Mouse (Mus musculus) cerebellum, adult 2 months (tissue): Measurements from ENCODE around the gene Lypd4. TPM values are rescaled to one million over a fixed set of nuclear protein-coding genes. Genes with fewer than 3 reads are reported as not detected.
"Not testable (repeated sequence)": the region's sequence is repeated elsewhere in the genome, so short reads cannot be mapped to it uniquely, and the experiment has no call there.

Experiments
- DNase-seq, 2 experiments: peaks; one replicate each; pipeline ENCODE4 v3.0.0; 2021
- H3K27ac ChIP-seq: fragments of 200-500 bp; 2 replicates; pipeline ENCODE4 v1.5.1; 2012; ENCODE audit warnings: low read length, control low read depth, inconsistent platforms; ENCODE audit not compliant: insufficient read depth
- H3K27me3 ChIP-seq: fragments of 200-500 bp; 2 replicates; pipeline ENCODE4 v1.6.1; 2012; ENCODE audit warnings: inconsistent platforms, mild to moderate bottlenecking, low read length, moderate library complexity; ENCODE audit not compliant: control insufficient read depth, insufficient read depth
- H3K4me1 ChIP-seq: fragments of 200-500 bp; 2 replicates; pipeline ENCODE4 v1.6.1; 2011; ENCODE audit warnings: low read length; ENCODE audit not compliant: control insufficient read depth, insufficient read depth
- H3K4me3 ChIP-seq: fragments of 200-500 bp; replicated peaks from 2 replicates; pipeline ENCODE3; 2011; ENCODE audit warnings: mild to moderate bottlenecking, low read depth, low read length, control low read depth; ENCODE audit not compliant: insufficient read depth
- CTCF ChIP-seq: fragments of 200-500 bp; IDR thresholded peaks from 2 replicates; pipeline ENCODE4 v1.5.1; 2011; ENCODE audit warnings: low read depth, mild to moderate bottlenecking, control low read depth, low read length, moderate library complexity, borderline replicate concordance; ENCODE audit not compliant: insufficient read depth
- POLR2A ChIP-seq: fragments of 200-500 bp; IDR thresholded peaks from 2 replicates; pipeline ENCODE4 v1.6.1; 2011; ENCODE audit warnings: low read length, control low read depth, borderline replicate concordance; ENCODE audit not compliant: insufficient read depth
- WGBS: fragments of 180-500 bp; shearing (Covaris S2); methylation state at CpG from one replicate; pipeline ENCODE4 v1.1.7; 2018; 5-methylcytosine and 5-hydroxymethylcytosine counted together
- polyA plus RNA-seq: library from polyadenylated mRNA; depleted of rRNA; stranded (reverse); fragments of >200 nt; gene quantifications from 2 replicates; pipeline ENCODE4 v1.2.3, GENCODE M21; 2012

The Lypd4 gene
- polyA plus RNA-seq, 1 experiment: not detected

GRCm38 (mm10) chr7:24902630-24903443 is 33.1 kb upstream of the Lypd4 start, which contains the start of gene Arhgef1:
Gene Arhgef1, plus strand, starts transcription at chr7:24902912.
- peak within 1 kb of the TSS; percentile 68 for H3K27ac ChIP-seq
- peak within 1 kb of the TSS; percentile 77 for H3K4me3 ChIP-seq
- no peak for TF ChIP-seq POLR2A
- TF ChIP-seq CTCF: no peak
- WGBS: 6% methylated on average over 65 of the region's 68 CpGs
- no peaks in the 10 kb centered on the region for H3K27me3 ChIP-seq
- peak; percentile 62 to 68 for DNase-seq
- H3K4me1 ChIP-seq: peaks cover 3% of the 10 kb centered on the region; the same call in 1 of the 2 replicates

DNA sequence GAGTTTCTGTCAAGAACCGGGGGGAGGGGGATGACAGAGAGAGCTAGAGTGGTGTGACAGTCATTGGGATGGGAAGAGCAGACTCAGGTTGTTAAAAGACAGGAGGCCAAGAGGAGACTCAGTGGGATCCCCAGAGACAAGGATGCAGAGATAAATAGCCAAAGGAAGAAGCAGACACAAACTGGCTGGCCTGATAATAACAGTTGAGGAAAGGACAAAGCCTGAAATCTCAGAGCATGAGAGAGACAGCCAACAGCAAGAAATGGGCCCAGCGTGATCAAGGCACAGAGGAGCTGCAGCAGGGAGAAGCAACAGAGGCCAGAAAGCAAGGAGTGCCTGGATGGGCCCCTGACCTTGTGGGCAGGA is 32.5 kb upstream of the Lypd4 start:
- Histone ChIP-seq H3K4me1 (peaks cover 3% of the 10 kb centered on the region; the same call in 1 of the 2 replicates), H3K27ac (peak overlapping the region; percentile 57), H3K27me3 (no peaks in the 10 kb centered on the region), H3K4me3 (peak overlapping the region; percentile 77)
- WGBS: 61% methylated on average over 2 of the region's 2 CpGs
- no peak for DNase-seq
- TF ChIP-seq CTCF: no peak
- no peak for TF ChIP-seq POLR2A

DNA sequence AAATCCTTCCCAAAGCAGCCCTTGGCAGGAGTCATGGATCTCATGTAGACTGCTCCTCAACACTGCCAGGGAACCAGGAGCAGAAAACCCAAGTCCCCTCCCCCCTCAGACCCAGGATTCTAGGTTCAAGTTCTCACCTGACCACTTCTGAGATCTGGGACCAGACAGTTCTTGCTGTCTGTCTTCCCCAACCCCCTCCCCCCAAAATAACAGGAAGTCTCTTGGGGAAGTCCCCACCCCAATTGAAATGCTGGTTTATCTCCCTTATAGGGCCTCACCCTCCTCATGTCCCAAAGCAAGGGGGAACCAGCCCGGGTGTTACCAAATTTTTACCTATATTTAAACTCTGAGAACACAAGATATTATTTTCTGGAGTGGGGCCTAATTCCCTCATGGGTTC is 32.1 kb upstream of the Lypd4 start:
- Histone ChIP-seq H3K27me3 (no peaks in the 10 kb centered on the region), H3K27ac (no peak overlapping the region), H3K4me1 (peaks cover 3% of the 10 kb centered on the region; the same call in 1 of the 2 replicates), H3K4me3 (no peak overlapping the region)
- TF ChIP-seq POLR2A: no peak
- WGBS: 73% methylated on average over 1 of the region's 1 CpGs
- no peak for DNase-seq

DNA sequence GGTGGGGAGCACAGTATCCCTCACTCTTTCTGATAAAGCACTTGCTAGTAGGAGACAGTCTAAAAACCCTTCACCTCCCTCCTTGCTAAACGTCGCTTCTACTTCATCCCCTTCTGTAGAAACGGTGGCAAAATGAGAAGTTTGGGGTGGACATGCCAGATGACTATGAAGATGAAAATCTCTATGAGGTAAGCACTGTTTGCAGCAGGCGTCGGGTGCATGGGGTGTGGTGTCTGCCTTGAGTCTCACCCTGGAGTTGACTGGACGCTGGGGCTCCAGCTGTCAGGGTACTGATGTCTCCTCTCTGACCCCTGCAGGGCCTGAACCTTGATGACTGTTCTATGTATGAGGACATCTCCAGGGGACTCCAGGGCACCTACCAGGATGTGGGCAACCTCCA is 31.4 kb upstream of the Lypd4 start:
- Histone ChIP-seq H3K4me3 (no peak overlapping the region), H3K4me1 (peaks cover 3% of the 10 kb centered on the region; the same call in 1 of the 2 replicates), H3K27ac (no peak overlapping the region), H3K27me3 (no peaks in the 10 kb centered on the region)
- 44% methylated on average over 6 of the region's 6 CpGs for WGBS
- TF ChIP-seq CTCF (no peak), POLR2A (no peak)
- DNase-seq: no peak

GRCm38 (mm10) chr7:24897959-24898358 is 28.2 kb upstream of the Lypd4 start:
- H3K27ac ChIP-seq: no peak overlapping the region
- no peaks in the 10 kb centered on the region for H3K27me3 ChIP-seq
- no peaks in the 10 kb centered on the region for H3K4me1 ChIP-seq
- TF ChIP-seq CTCF (no peak), POLR2A (no peak)
- H3K4me3 ChIP-seq: no peak overlapping the region
- WGBS: 80% methylated on average over 5 of the region's 5 CpGs
- no peak for DNase-seq

DNA sequence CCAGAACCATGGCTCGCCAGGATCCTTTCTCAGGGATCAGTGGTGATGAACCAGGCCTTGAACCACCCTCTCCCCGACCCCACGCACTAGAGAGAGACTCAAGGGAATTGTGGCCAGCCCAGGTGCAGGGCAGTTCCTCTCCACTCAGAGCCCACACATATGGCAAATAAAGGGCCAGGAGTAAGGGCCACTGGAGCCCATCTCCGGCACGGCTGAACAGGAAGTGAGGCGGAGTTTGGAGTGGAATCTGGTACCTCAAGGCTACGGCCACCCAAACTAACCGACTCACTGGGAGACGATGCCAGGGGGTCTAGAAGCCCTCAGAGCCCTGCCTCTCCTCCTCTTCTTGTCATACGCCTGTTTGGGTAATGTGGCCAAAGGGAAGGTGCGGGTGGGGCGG is 27.5 kb upstream of the Lypd4 start, which contains the start of gene Cd79a:
Cd79a (plus strand) TSS at position 158 of the 400 bp plus-strand sequence.
- TF ChIP-seq POLR2A: no peak
- TF ChIP-seq CTCF: no peak
- no peaks in the 10 kb centered on the region for H3K4me1 ChIP-seq
- no peak within 1 kb of the TSS for H3K27ac ChIP-seq
- no peak within 1 kb of the TSS for H3K4me3 ChIP-seq
- no peak for DNase-seq
- H3K27me3 ChIP-seq: no peaks in the 10 kb centered on the region
- 82% methylated on average over 12 of the region's 12 CpGs for WGBS

DNA sequence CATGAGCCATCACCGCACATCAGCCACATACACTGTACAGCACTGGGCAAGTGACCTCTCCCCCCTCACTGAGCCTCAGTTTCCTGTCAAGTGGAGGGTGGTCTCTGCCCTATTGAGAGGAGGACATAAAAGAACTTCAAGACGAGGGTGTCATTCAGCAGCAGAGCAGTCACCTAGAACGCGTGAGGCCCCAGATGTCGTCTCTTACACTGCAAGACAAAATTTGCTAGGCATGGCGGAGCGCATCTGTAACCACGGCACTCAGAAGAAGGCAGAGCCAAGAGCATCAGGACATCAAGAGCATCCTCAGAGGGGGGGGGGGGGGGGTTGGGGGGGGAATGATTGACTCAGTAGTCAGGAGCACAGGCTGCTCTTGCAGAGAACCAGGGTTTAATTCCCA is 26.5 kb upstream of the Lypd4 start:
- no peak overlapping the region for H3K4me3 ChIP-seq
- no peak for DNase-seq
- WGBS: 61% methylated on average over 8 of the region's 8 CpGs
- TF ChIP-seq CTCF (no peak), POLR2A (no peak)
- no peaks in the 10 kb centered on the region for H3K27me3 ChIP-seq
- no peak overlapping the region for H3K27ac ChIP-seq
- no peaks in the 10 kb centered on the region for H3K4me1 ChIP-seq

DNA sequence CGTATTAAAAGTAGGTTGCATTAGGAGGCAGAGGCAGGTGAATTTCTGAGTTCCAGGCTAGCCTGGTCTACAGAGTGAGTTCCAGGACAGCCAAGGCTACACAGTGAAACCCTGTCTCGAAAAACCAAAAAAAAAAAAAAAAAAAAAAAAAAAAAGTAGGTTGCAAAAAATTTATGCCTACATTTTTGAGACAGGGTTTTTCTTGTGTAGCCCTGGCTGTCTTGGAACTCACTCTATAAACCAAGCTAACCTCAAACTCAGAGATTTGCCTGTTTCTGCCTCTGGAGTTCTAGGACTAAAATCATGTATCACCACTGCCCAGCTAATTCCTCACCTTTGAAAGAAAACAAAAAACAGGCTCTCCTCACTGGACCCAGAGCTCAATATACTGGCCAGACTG is 26.0 kb upstream of the Lypd4 start:
- WGBS: 88% methylated on average over 2 of the region's 2 CpGs
- H3K4me3 ChIP-seq, H3K4me1 ChIP-seq, H3K27me3 ChIP-seq, DNase-seq, H3K27ac ChIP-seq: not testable (repeated sequence)
